Mouse (Mus musculus): ENCODE measurements around the gene Csmd2. TPM values are rescaled to one million over a fixed set of nuclear protein-coding genes. Genes with fewer than 3 reads are reported as not detected.

Csmd2 gene
- polyA plus RNA-seq, 1 experiment from 2014 or later = 0.21 TPM

- no peak overlapping the region for H3K4me3 ChIP-seq (ENCODE audit: low read depth, low read length)
- ATAC-seq (replicated peaks; ENCODE audit: insufficient number of reproducible peaks, low FRiP score, low TSS enrichment, low read depth) = no peak
- no peak overlapping the region for H3K4me2 ChIP-seq (ENCODE audit: low read depth, low read length)
- H3K9ac ChIP-seq (replicated peaks; ENCODE audit: low read length) = no peak overlapping the region
- H3K27me3 ChIP-seq (ENCODE audit: control insufficient read depth, insufficient read depth, low read length) = no peaks in the 10 kb centered on the region
- H3K9me3 ChIP-seq (replicated peaks; ENCODE audit: control insufficient read depth, low read length) = no peaks in the 10 kb centered on the region
- 87% methylated on average over 5 of the region's 5 CpGs for WGBS
- H3K36me3 ChIP-seq (replicated peaks; ENCODE audit: control insufficient read depth, insufficient read depth, low read depth, low read length) = no peaks in the 10 kb centered on the region
- no peak for DNase-seq (ENCODE audit: low spot score)
- H3K4me1 ChIP-seq (ENCODE audit: control insufficient read depth, insufficient read depth, low read length) = no peaks in the 10 kb centered on the region
- no peak overlapping the region for H3K27ac ChIP-seq (replicated peaks; ENCODE audit: low read depth, low read length)
These were observed 111.9 kb downstream of the Csmd2 start for GRCm38 (mm10) chr4:128099515-128099914.

- H3K4me3 ChIP-seq (ENCODE audit: low read depth, low read length) = no peak overlapping the region
- H3K27me3 ChIP-seq (ENCODE audit: control insufficient read depth, insufficient read depth, low read length) = no peaks in the 10 kb centered on the region
- DNase-seq (ENCODE audit: low spot score) = no peak
- no peak overlapping the region for H3K9ac ChIP-seq (replicated peaks; ENCODE audit: low read length)
- ATAC-seq (replicated peaks; ENCODE audit: insufficient number of reproducible peaks, low FRiP score, low TSS enrichment, low read depth) = no peak
- WGBS = 67% methylated on average over 5 of the region's 5 CpGs
- H3K9me3 ChIP-seq (replicated peaks; ENCODE audit: control insufficient read depth, low read length) = no peaks in the 10 kb centered on the region
- no peak overlapping the region for H3K4me2 ChIP-seq (ENCODE audit: low read depth, low read length)
- H3K27ac ChIP-seq (replicated peaks; ENCODE audit: low read depth, low read length) = no peak overlapping the region
- H3K4me1 ChIP-seq (ENCODE audit: control insufficient read depth, insufficient read depth, low read length) = no peaks in the 10 kb centered on the region
- H3K36me3 ChIP-seq (replicated peaks; ENCODE audit: control insufficient read depth, insufficient read depth, low read depth, low read length) = no peaks in the 10 kb centered on the region
These were observed 112.9 kb downstream of the Csmd2 start for GRCm38 (mm10) chr4:128100541-128100940.

GRCm38 (mm10) chr4:128116331-128116730 lies 128.7 kb downstream of the Csmd2 start:
- DNase-seq (ENCODE audit: low spot score) (no peak), ATAC-seq (replicated peaks; ENCODE audit: insufficient number of reproducible peaks, low FRiP score, low TSS enrichment, low read depth) (no peak)
- Histone ChIP-seq H3K36me3 (replicated peaks; ENCODE audit: control insufficient read depth, insufficient read depth, low read depth, low read length) (no peaks in the 10 kb centered on the region), H3K4me3 (ENCODE audit: low read depth, low read length) (no peak overlapping the region), H3K27ac (replicated peaks; ENCODE audit: low read depth, low read length) (no peak overlapping the region), H3K9ac (replicated peaks; ENCODE audit: low read length) (no peak overlapping the region), H3K9me3 (replicated peaks; ENCODE audit: control insufficient read depth, low read length) (no peaks in the 10 kb centered on the region), H3K27me3 (ENCODE audit: control insufficient read depth, insufficient read depth, low read length) (no peaks in the 10 kb centered on the region), H3K4me2 (ENCODE audit: low read depth, low read length) (no peak overlapping the region), H3K4me1 (ENCODE audit: control insufficient read depth, insufficient read depth, low read length) (no peaks in the 10 kb centered on the region)
- 68% methylated on average over 7 of the region's 7 CpGs for WGBS

- Histone ChIP-seq H3K4me2 (ENCODE audit: low read depth, low read length) (no peak overlapping the region), H3K4me3 (ENCODE audit: low read depth, low read length) (no peak overlapping the region), H3K4me1 (ENCODE audit: control insufficient read depth, insufficient read depth, low read length) (no peaks in the 10 kb centered on the region), H3K9ac (replicated peaks; ENCODE audit: low read length) (no peak overlapping the region), H3K36me3 (replicated peaks; ENCODE audit: control insufficient read depth, insufficient read depth, low read depth, low read length) (no peaks in the 10 kb centered on the region), H3K27me3 (ENCODE audit: control insufficient read depth, insufficient read depth, low read length) (no peaks in the 10 kb centered on the region), H3K27ac (replicated peaks; ENCODE audit: low read depth, low read length) (no peak overlapping the region), H3K9me3 (replicated peaks; ENCODE audit: control insufficient read depth, low read length) (no peaks in the 10 kb centered on the region)
- ATAC-seq (replicated peaks; ENCODE audit: insufficient number of reproducible peaks, low FRiP score, low TSS enrichment, low read depth) (no peak), DNase-seq (ENCODE audit: low spot score) (no peak)
- WGBS = 80% methylated on average over 8 of the region's 8 CpGs
These were observed 135.6 kb downstream of the Csmd2 start for GRCm38 (mm10) chr4:128123281-128123680.

- WGBS = 84% methylated on average over 4 of the region's 4 CpGs
- H3K4me1 ChIP-seq (ENCODE audit: control insufficient read depth, insufficient read depth, low read length) = no peaks in the 10 kb centered on the region
- H3K4me3 ChIP-seq (ENCODE audit: low read depth, low read length) = no peak overlapping the region
- no peaks in the 10 kb centered on the region for H3K36me3 ChIP-seq (replicated peaks; ENCODE audit: control insufficient read depth, insufficient read depth, low read depth, low read length)
- H3K9me3 ChIP-seq (replicated peaks; ENCODE audit: control insufficient read depth, low read length) = no peaks in the 10 kb centered on the region
- ATAC-seq (replicated peaks; ENCODE audit: insufficient number of reproducible peaks, low FRiP score, low TSS enrichment, low read depth) (no peak), DNase-seq (ENCODE audit: low spot score) (no peak)
- no peak overlapping the region for H3K4me2 ChIP-seq (ENCODE audit: low read depth, low read length)
- no peak overlapping the region for H3K9ac ChIP-seq (replicated peaks; ENCODE audit: low read length)
- no peak overlapping the region for H3K27ac ChIP-seq (replicated peaks; ENCODE audit: low read depth, low read length)
- H3K27me3 ChIP-seq (ENCODE audit: control insufficient read depth, insufficient read depth, low read length) = no peaks in the 10 kb centered on the region
These were observed 137.1 kb downstream of the Csmd2 start for GRCm38 (mm10) chr4:128124738-128125137.

GRCm38 (mm10) chr4:128128546-128128945 lies 140.9 kb downstream of the Csmd2 start:
- Histone ChIP-seq H3K9ac (replicated peaks; ENCODE audit: low read length) (no peak overlapping the region), H3K36me3 (replicated peaks; ENCODE audit: control insufficient read depth, insufficient read depth, low read depth, low read length) (no peaks in the 10 kb centered on the region), H3K4me2 (ENCODE audit: low read depth, low read length) (no peak overlapping the region), H3K4me3 (ENCODE audit: low read depth, low read length) (no peak overlapping the region), H3K27me3 (ENCODE audit: control insufficient read depth, insufficient read depth, low read length) (no peaks in the 10 kb centered on the region), H3K9me3 (replicated peaks; ENCODE audit: control insufficient read depth, low read length) (no peaks in the 10 kb centered on the region), H3K4me1 (ENCODE audit: control insufficient read depth, insufficient read depth, low read length) (no peaks in the 10 kb centered on the region), H3K27ac (replicated peaks; ENCODE audit: low read depth, low read length) (no peak overlapping the region)
- no peak for ATAC-seq (replicated peaks; ENCODE audit: insufficient number of reproducible peaks, low FRiP score, low TSS enrichment, low read depth)
- 87% methylated on average over 6 of the region's 6 CpGs for WGBS
- DNase-seq (ENCODE audit: low spot score) = no peak

GRCm38 (mm10) chr4:128130611-128131142 lies 143.0 kb downstream of the Csmd2 start:
- DNase-seq (ENCODE audit: low spot score) = no peak
- H3K4me2 ChIP-seq (ENCODE audit: low read depth, low read length) = no peak overlapping the region
- H3K27me3 ChIP-seq (ENCODE audit: control insufficient read depth, insufficient read depth, low read length) = no peaks in the 10 kb centered on the region
- no peak overlapping the region for H3K9ac ChIP-seq (replicated peaks; ENCODE audit: low read length)
- H3K4me1 ChIP-seq (ENCODE audit: control insufficient read depth, insufficient read depth, low read length) = no peaks in the 10 kb centered on the region
- H3K36me3 ChIP-seq (replicated peaks; ENCODE audit: control insufficient read depth, insufficient read depth, low read depth, low read length) = no peaks in the 10 kb centered on the region
- ATAC-seq (replicated peaks; ENCODE audit: insufficient number of reproducible peaks, low FRiP score, low TSS enrichment, low read depth) = no peak
- H3K9me3 ChIP-seq (replicated peaks; ENCODE audit: control insufficient read depth, low read length) = no peaks in the 10 kb centered on the region
- WGBS = 74% methylated on average over 4 of the region's 4 CpGs
- no peak overlapping the region for H3K4me3 ChIP-seq (ENCODE audit: low read depth, low read length)
- no peak overlapping the region for H3K27ac ChIP-seq (replicated peaks; ENCODE audit: low read depth, low read length)

GRCm38 (mm10) chr4:128131666-128132065 lies 144.0 kb downstream of the Csmd2 start:
- 93% methylated on average over 4 of the region's 4 CpGs for WGBS

More at GRCm38 (mm10) chr4:128131666-128132065, 144.0 kb downstream of the Csmd2 start:
- Histone ChIP-seq H3K27me3 (ENCODE audit: control insufficient read depth, insufficient read depth, low read length) (no peaks in the 10 kb centered on the region), H3K4me1 (ENCODE audit: control insufficient read depth, insufficient read depth, low read length) (no peaks in the 10 kb centered on the region), H3K36me3 (replicated peaks; ENCODE audit: control insufficient read depth, insufficient read depth, low read depth, low read length) (no peaks in the 10 kb centered on the region), H3K4me3 (ENCODE audit: low read depth, low read length) (no peak overlapping the region), H3K4me2 (ENCODE audit: low read depth, low read length) (no peak overlapping the region), H3K27ac (replicated peaks; ENCODE audit: low read depth, low read length) (no peak overlapping the region), H3K9ac (replicated peaks; ENCODE audit: low read length) (no peak overlapping the region), H3K9me3 (replicated peaks; ENCODE audit: control insufficient read depth, low read length) (no peaks in the 10 kb centered on the region)
- DNase-seq (ENCODE audit: low spot score) (no peak), ATAC-seq (replicated peaks; ENCODE audit: insufficient number of reproducible peaks, low FRiP score, low TSS enrichment, low read depth) (no peak)
